Mouse (Mus musculus): Measurements from ENCODE around the gene Atp6v0c. TPM values are rescaled to one million over a fixed set of nuclear protein-coding genes. Genes with fewer than 3 reads are reported as not detected.

Atp6v0c gene
- polyA plus RNA-seq, 1 experiment from 2014 or later, result 522 TPM

DNA sequence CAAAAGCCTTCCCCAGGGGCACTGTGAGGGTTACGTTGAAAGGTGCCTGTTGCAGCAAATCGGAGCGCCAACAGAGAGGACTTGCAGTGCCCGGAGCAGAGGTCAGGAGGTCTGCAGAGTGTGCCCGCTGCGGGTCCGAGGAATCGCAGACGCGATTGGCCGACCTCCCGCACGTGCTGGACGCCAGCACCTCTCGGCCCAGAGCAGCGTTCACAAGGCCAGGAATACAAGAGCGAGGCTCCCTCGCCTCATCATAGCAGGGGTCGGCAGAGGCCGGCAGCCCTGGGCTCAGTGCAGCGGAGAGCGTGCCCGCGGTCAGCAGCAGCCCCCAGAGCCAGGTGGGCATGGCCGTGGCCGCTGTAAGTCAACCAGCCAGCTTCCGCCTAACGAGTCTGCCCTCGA, 39.1 kb upstream of the Atp6v0c start:
- Histone ChIP-seq H3K9me3 (replicated peaks; ENCODE audit: control insufficient read depth, low read length) (no peaks in the 10 kb centered on the region), H3K9ac (ENCODE audit: low read length) (peak overlapping the region; percentile 83), H3K4me1 (ENCODE audit: control insufficient read depth, insufficient read depth, low read length) (peaks cover 54% of the 10 kb centered on the region), H3K4me3 (ENCODE audit: low read length) (peak overlapping the region; percentile 57), H3K27ac (ENCODE audit: low read length) (peak overlapping the region; percentile 57), H3K36me3 (ENCODE audit: control insufficient read depth, insufficient read depth) (no peaks in the 10 kb centered on the region), H3K27me3 (ENCODE audit: control insufficient read depth, insufficient read depth, low read length) (peaks cover 42% of the 10 kb centered on the region), H3K4me2 (ENCODE audit: low read depth, low read length) (peak overlapping the region; percentile 96)
- ATAC-seq (replicated peaks; ENCODE audit: extremely low read depth, insufficient read depth, low FRiP score), result 0 out of 2 replicates have a peak, but pooled peaks have one; percentile 2
- 4% methylated on average over 29 of the region's 29 CpGs for WGBS

DNA sequence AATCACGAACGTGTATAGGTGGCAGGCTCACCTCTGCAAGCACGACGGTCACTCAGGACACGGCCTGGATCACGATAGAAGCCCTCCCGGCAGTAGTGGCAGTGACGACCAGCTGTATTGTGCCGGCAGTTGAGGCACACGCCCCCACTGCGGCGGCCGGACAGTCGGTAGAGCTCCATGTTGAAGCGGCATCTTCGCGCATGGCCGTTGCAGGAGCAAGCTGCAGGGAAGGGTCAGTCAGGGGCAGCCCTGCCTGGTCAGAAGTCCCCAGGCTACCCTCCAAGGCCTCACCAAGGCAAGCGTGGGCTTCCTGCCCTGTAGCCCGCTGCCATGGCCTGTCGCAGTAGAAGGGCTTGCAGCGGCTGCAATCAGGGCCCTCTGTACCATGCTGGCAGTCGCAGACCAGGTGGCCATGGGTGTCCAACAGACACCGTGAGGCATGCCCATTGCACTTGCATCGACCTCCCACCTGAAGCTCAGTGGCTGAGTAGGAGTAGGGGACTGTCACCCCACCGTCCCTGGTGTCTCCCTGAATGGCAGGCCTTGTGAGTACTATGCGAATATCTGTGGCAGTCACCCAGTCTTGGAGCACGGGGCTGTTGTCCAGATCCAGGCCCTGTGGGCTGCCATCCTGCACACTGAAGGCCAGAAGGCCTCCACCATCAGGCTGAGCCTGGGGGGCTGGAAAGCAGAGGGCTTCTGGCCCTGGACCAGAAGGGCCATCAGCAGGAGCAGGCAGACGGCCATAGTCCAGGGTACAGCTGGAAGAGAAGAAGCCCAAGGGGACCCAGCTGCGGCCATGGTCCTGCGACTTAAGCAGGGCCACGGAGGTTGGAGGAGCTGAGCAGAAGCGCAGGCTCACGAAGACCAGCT, 38.5 kb upstream of the Atp6v0c start:
- no peaks in the 10 kb centered on the region for H3K9me3 ChIP-seq (replicated peaks; ENCODE audit: control insufficient read depth, low read length)
- peaks cover 59% of the 10 kb centered on the region for H3K4me1 ChIP-seq (ENCODE audit: control insufficient read depth, insufficient read depth, low read length)
- peak overlapping the region; percentile 96 for H3K4me2 ChIP-seq (ENCODE audit: low read depth, low read length)
- H3K27ac ChIP-seq (ENCODE audit: low read length), result no peak overlapping the region
- H3K9ac ChIP-seq (ENCODE audit: low read length), result peak overlapping the region; percentile 83
- peaks cover 42% of the 10 kb centered on the region for H3K27me3 ChIP-seq (ENCODE audit: control insufficient read depth, insufficient read depth, low read length)
- 77% methylated on average over 34 of the region's 34 CpGs for WGBS
- ATAC-seq (replicated peaks; ENCODE audit: extremely low read depth, insufficient read depth, low FRiP score), result no peak
- H3K36me3 ChIP-seq (ENCODE audit: control insufficient read depth, insufficient read depth), result no peaks in the 10 kb centered on the region
- peak overlapping the region; percentile 57 for H3K4me3 ChIP-seq (ENCODE audit: low read length)

DNA sequence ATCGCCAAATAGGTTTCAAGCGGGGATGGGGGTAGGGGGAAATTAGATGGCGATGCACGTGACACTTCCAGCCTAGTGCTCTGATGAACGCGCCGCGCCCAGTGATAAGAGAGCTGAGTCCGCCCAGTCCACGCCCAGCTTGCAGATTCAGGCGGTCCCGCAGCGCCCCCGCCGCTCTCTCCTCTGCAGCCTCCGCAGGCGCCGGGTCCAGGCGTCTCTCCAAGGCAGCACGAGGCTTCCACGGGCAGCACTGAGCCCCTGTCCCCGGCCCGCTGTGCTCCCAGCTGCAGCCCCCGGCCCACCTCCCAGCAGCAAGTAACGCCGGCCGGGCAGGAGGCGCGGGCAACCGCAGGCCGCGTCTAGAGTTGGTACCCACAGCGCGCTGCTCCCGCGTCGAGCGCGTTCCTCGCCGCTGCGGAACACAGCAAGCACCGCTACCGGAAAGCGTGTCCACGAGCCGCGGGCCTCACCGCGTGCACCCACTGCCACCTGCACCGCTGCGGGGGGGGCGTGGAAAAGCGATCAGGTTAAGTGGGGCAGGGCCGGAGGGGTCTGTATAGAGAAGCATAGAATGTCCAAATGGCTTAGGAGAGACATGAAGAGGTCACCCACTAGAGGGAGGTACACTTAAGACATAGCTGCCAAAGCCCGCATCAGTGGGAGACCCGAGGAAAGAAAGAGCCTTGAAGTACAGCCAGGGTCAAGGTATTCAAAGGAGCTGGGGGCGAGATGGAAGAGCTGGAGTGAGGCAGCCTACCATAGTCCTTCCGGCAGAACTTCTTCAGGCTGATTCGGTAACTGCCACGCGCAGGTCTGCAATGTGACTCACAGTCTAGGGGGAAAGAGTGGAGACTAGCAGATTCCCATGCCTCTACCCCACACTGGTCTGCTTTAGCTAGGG, 37.2 kb upstream of the Atp6v0c start:
- Histone ChIP-seq H3K9me3 (replicated peaks; ENCODE audit: control insufficient read depth, low read length) (no peaks in the 10 kb centered on the region), H3K4me3 (ENCODE audit: low read length) (peak overlapping the region; percentile 66), H3K27ac (ENCODE audit: low read length) (no peak overlapping the region), H3K27me3 (ENCODE audit: control insufficient read depth, insufficient read depth, low read length) (peaks cover 37% of the 10 kb centered on the region), H3K4me1 (ENCODE audit: control insufficient read depth, insufficient read depth, low read length) (peaks cover 55% of the 10 kb centered on the region), H3K4me2 (ENCODE audit: low read depth, low read length) (peak overlapping the region; percentile 92), H3K9ac (ENCODE audit: low read length) (peak overlapping the region; percentile 83), H3K36me3 (ENCODE audit: control insufficient read depth, insufficient read depth) (no peaks in the 10 kb centered on the region)
- WGBS, result 8% methylated on average over 61 of the region's 62 CpGs
- ATAC-seq (replicated peaks; ENCODE audit: extremely low read depth, insufficient read depth, low FRiP score), result no peak

DNA sequence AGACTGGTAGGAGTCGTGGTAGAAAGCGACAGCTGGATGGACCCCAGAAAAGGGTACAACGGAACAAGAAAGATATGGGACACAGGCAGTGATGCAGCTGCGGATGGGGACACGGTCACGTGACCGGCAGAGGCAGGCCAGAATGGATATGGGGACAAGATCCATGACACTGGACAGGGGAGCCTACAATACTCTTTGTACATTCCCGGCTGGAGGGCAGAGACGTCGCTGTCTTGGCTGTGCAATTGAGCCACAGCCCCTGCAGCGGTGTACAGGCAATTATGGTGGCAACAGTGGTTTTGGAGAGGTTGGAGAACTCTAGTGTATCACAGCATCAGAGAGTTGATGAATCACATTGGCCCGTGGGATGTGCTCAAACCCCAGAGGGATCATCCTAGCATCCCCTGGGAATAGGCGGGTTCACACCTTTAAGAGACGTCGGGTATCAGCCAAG, 36.4 kb upstream of the Atp6v0c start:
- peak overlapping the region; percentile 66 for H3K4me3 ChIP-seq (ENCODE audit: low read length)
- H3K4me1 ChIP-seq (ENCODE audit: control insufficient read depth, insufficient read depth, low read length), result peaks cover 48% of the 10 kb centered on the region
- 0 out of 2 replicates have a peak, but pooled peaks have one; percentile 1 for ATAC-seq (replicated peaks; ENCODE audit: extremely low read depth, insufficient read depth, low FRiP score)
- H3K4me2 ChIP-seq (ENCODE audit: low read depth, low read length), result peak overlapping the region; percentile 92
- WGBS, result 6% methylated on average over 15 of the region's 15 CpGs
- 0 out of 2 replicates have a peak overlapping the region, but pooled peaks have one; percentile 34 for H3K27ac ChIP-seq (ENCODE audit: low read length)
- H3K9me3 ChIP-seq (replicated peaks; ENCODE audit: control insufficient read depth, low read length), result no peaks in the 10 kb centered on the region
- H3K27me3 ChIP-seq (ENCODE audit: control insufficient read depth, insufficient read depth, low read length), result peaks cover 34% of the 10 kb centered on the region
- peak overlapping the region; percentile 83 for H3K9ac ChIP-seq (ENCODE audit: low read length)
- no peaks in the 10 kb centered on the region for H3K36me3 ChIP-seq (ENCODE audit: control insufficient read depth, insufficient read depth)

DNA sequence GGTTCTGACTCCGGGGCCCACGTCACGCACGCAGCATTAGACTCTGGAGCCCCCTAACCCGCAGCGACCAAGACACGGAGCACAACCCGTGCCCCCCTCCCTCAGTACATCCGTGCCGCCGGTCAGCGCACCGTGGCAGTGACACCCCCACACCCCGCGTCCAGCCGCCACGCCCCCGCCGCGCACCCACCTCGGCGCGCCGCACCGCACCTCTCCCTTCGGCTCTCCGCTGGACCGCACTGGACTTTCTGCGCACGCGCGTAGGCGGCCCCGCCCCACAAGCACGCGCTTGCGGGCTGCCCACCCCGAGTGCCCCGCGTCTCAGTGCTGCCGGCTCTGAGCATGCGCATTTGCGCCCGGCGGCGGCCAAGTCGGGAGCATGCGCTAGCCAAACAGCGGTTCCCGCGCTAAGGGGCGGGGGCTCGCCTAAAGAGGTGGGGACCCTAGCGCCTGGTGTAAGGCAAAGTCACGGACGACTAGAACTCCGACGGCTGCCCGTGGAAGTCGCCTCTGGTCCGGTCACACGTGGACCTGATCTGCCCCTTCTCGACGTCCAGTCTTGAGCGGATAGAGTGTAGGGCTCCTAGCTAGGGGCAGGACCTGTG, 35.9 kb upstream of the Atp6v0c start, which contains the start of gene Tbc1d24:
TSS of gene Tbc1d24 (minus strand) at position 279 of the 605 bp plus-strand sequence.
- H3K4me3 ChIP-seq (ENCODE audit: low read length), result peak within 1 kb of the TSS; percentile 66
- H3K9me3 ChIP-seq (replicated peaks; ENCODE audit: control insufficient read depth, low read length), result no peaks in the 10 kb centered on the region
- WGBS, result under 1% methylated on average over 61 of the region's 65 CpGs
- H3K36me3 ChIP-seq (ENCODE audit: control insufficient read depth, insufficient read depth), result no peaks in the 10 kb centered on the region
- 0 out of 2 replicates have a peak within 1 kb of the TSS, but pooled peaks have one; percentile 34 for H3K27ac ChIP-seq (ENCODE audit: low read length)
- peaks cover 29% of the 10 kb centered on the region for H3K27me3 ChIP-seq (ENCODE audit: control insufficient read depth, insufficient read depth, low read length)
- peaks cover 48% of the 10 kb centered on the region for H3K4me1 ChIP-seq (ENCODE audit: control insufficient read depth, insufficient read depth, low read length)
- peak within 1 kb of the TSS; percentile 83 for H3K9ac ChIP-seq (ENCODE audit: low read length)
- peak; percentile 69 for ATAC-seq (replicated peaks; ENCODE audit: extremely low read depth, insufficient read depth, low FRiP score)
- peak within 1 kb of the TSS; percentile 92 for H3K4me2 ChIP-seq (ENCODE audit: low read depth, low read length)

DNA sequence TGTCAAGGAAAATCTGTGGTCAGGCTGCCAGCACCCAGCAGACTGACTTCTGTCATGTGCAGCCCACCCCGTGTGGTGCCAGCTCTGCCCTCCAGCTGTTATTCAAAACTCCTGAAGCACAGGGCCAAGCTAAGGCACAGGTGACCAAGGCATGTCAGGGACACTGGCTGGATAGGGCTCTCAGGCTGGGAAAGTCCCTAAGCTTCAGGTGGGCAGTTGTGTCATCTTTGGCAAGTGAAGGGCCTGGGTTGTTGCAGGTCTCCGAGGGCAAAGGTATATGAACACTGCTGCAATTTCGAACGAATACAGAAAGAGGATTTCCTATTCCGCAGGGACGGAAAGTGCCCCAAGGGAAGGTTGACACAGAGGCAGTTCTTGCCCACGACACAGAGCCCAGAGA, 35.3 kb upstream of the Atp6v0c start:
- peak overlapping the region; percentile 92 for H3K4me2 ChIP-seq (ENCODE audit: low read depth, low read length)
- peak overlapping the region; percentile 83 for H3K9ac ChIP-seq (ENCODE audit: low read length)
- H3K27ac ChIP-seq (ENCODE audit: low read length), result 0 out of 2 replicates have a peak overlapping the region, but pooled peaks have one; percentile 15
- H3K36me3 ChIP-seq (ENCODE audit: control insufficient read depth, insufficient read depth), result no peaks in the 10 kb centered on the region
- H3K4me1 ChIP-seq (ENCODE audit: control insufficient read depth, insufficient read depth, low read length), result peaks cover 50% of the 10 kb centered on the region
- peak overlapping the region; percentile 66 for H3K4me3 ChIP-seq (ENCODE audit: low read length)
- no peaks in the 10 kb centered on the region for H3K9me3 ChIP-seq (replicated peaks; ENCODE audit: control insufficient read depth, low read length)
- ATAC-seq (replicated peaks; ENCODE audit: extremely low read depth, insufficient read depth, low FRiP score), result no peak
- 11% methylated on average over 7 of the region's 7 CpGs for WGBS
- H3K27me3 ChIP-seq (ENCODE audit: control insufficient read depth, insufficient read depth, low read length), result peaks cover 24% of the 10 kb centered on the region

DNA sequence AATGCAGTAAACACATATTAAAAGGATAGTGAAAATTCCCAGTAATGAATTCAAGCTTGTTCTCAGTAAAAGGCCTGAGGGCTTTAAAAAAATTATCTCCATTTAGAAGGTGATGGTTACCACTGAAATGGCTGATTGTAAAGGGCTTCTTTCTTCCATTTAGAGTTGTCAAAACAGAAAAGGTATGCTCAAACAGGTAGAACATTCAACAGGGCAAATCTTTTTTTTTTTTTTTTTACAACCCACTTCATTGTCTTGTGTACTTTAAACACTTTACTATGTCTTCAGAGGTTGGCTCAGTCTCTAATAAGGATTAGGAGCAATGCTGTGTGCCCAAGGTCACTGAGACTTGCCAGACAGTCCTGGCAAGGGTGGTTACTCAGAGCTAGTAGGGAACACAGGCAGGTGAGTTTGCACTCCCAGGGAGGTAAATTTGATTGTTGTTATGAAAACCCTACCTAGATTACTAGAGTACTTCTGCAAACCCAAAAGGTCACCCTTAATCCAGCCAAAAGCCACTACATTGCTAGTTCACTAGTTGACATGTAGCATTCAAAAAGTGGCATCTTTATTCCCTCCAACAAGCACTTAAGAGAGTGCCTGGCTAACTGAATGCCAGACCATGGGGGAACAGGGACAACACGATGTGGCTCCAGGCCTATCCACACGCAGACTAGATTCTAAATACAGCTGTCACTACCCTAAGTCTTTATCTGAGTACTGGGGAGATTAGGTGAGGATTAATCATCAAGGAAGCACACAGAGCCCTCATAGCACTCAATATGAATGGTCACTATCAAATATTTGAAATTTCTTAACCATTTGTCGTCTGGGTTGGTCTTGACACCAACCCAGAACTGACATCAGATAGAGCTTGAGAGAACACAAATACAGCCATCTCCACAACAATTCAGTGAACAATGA, 34.4 kb upstream of the Atp6v0c start:
- WGBS, result 45% methylated on average over 3 of the region's 3 CpGs
- peaks cover 52% of the 10 kb centered on the region for H3K4me1 ChIP-seq (ENCODE audit: control insufficient read depth, insufficient read depth, low read length)
- H3K27me3 ChIP-seq (ENCODE audit: control insufficient read depth, insufficient read depth, low read length), result peaks cover 22% of the 10 kb centered on the region
- H3K9ac ChIP-seq (ENCODE audit: low read length), result no peak overlapping the region
- no peak overlapping the region for H3K4me3 ChIP-seq (ENCODE audit: low read length)
- H3K9me3 ChIP-seq (replicated peaks; ENCODE audit: control insufficient read depth, low read length), result no peaks in the 10 kb centered on the region
- no peaks in the 10 kb centered on the region for H3K36me3 ChIP-seq (ENCODE audit: control insufficient read depth, insufficient read depth)
- H3K27ac ChIP-seq (ENCODE audit: low read length), result no peak overlapping the region
- peak overlapping the region; percentile 92 for H3K4me2 ChIP-seq (ENCODE audit: low read depth, low read length)
- ATAC-seq (replicated peaks; ENCODE audit: extremely low read depth, insufficient read depth, low FRiP score), result no peak

DNA sequence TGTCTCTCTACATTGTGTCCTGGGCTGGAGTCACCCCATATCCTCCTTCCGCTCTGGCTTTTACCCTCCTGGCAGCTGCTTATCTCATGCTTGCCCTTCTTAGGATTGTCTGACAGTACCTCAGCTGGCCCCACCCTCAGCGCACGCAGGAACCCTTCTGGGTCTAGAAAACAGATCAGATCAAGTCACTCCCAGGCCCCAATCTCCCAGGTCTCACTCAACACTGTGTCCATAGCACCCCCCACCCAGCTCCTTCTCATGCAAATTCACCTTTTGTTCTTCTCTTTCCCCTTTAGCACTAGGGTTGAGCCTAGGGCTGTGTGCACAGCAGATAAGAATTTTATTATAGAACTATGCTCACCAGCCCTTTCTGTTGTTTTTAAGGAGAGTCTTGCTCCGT, 33.6 kb upstream of the Atp6v0c start:
- Histone ChIP-seq H3K9ac (ENCODE audit: low read length) (no peak overlapping the region), H3K4me3 (ENCODE audit: low read length) (no peak overlapping the region), H3K4me1 (ENCODE audit: control insufficient read depth, insufficient read depth, low read length) (peaks cover 44% of the 10 kb centered on the region), H3K27me3 (ENCODE audit: control insufficient read depth, insufficient read depth, low read length) (peaks cover 19% of the 10 kb centered on the region), H3K9me3 (replicated peaks; ENCODE audit: control insufficient read depth, low read length) (no peaks in the 10 kb centered on the region), H3K27ac (ENCODE audit: low read length) (no peak overlapping the region), H3K4me2 (ENCODE audit: low read depth, low read length) (0 out of 2 replicates have a peak overlapping the region, but pooled peaks have one; percentile 9), H3K36me3 (ENCODE audit: control insufficient read depth, insufficient read depth) (no peaks in the 10 kb centered on the region)
- ATAC-seq (replicated peaks; ENCODE audit: extremely low read depth, insufficient read depth, low FRiP score), result no peak
- 37% methylated on average over 4 of the region's 4 CpGs for WGBS

All from heart, embryonic 16.5 days (tissue).